Mouse (Mus musculus): ENCODE data around the gene Washc2.
A peak's percentile ranks its signal among the peaks of the same experiment; 100 is the strongest.
"Not testable (repeated sequence)": the region's sequence is repeated elsewhere in the genome, so short reads cannot be mapped to it uniquely, and the experiment has no call there.

Washc2 gene

GRCm38 (mm10) chr6:116207729-116208534 is at the start of gene Washc2:
Gene Washc2 (plus strand): TSS chr6:116208038.
- peak; percentile 98 for DNase-seq (ENCODE audit: low read depth, low spot score)

- no peak for DNase-seq (ENCODE audit: low read depth, low spot score)
Observed at GRCm38 (mm10) chr6:116166383-116166782, 41.5 kb upstream of the Washc2 start.

GRCm38 (mm10) chr6:116173511-116174099 is 34.2 kb upstream of the Washc2 start:
- DNase-seq (ENCODE audit: low read depth, low spot score): not testable (repeated sequence)

- DNase-seq (ENCODE audit: low read depth, low spot score): no peak
Observed at GRCm38 (mm10) chr6:116178376-116178775, 29.5 kb upstream of the Washc2 start.

- DNase-seq (ENCODE audit: low read depth, low spot score): no peak
Observed at GRCm38 (mm10) chr6:116180731-116181130, 27.1 kb upstream of the Washc2 start.

- DNase-seq (ENCODE audit: low read depth, low spot score): no peak
Observed at GRCm38 (mm10) chr6:116183509-116183908, 24.3 kb upstream of the Washc2 start.

GRCm38 (mm10) chr6:116186485-116186884 is 21.4 kb upstream of the Washc2 start:
- DNase-seq (ENCODE audit: low read depth, low spot score): no peak

GRCm38 (mm10) chr6:116189417-116189816 is 18.4 kb upstream of the Washc2 start:
- no peak for DNase-seq (ENCODE audit: low read depth, low spot score)

- peak; percentile 14 for DNase-seq (ENCODE audit: low read depth, low spot score)
Observed at GRCm38 (mm10) chr6:116192809-116193311, 15.0 kb upstream of the Washc2 start.

- DNase-seq (ENCODE audit: low read depth, low spot score): peak; percentile 97
Observed at GRCm38 (mm10) chr6:116193394-116194393, 14.1 kb upstream of the Washc2 start, which contains the start of gene Tmcc1. Gene Tmcc1 (minus strand): TSS chr6:116193486.

- DNase-seq (ENCODE audit: low read depth, low spot score): peak; percentile 40
Observed at GRCm38 (mm10) chr6:116195811-116196210, 12.0 kb upstream of the Washc2 start.

GRCm38 (mm10) chr6:116198173-116198572 is 9.7 kb upstream of the Washc2 start:
- DNase-seq (ENCODE audit: low read depth, low spot score): peak; percentile 42

GRCm38 (mm10) chr6:116199682-116200081 is 8.2 kb upstream of the Washc2 start:
- no peak for DNase-seq (ENCODE audit: low read depth, low spot score)

GRCm38 (mm10) chr6:116227767-116228166 is 19.9 kb downstream of the Washc2 start:
- no peak for DNase-seq (ENCODE audit: low read depth, low spot score)

GRCm38 (mm10) chr6:116228785-116229525 is 21.1 kb downstream of the Washc2 start:
- DNase-seq (ENCODE audit: low read depth, low spot score): peak; percentile 40

- DNase-seq (ENCODE audit: low read depth, low spot score): not testable (repeated sequence)
Observed at GRCm38 (mm10) chr6:116234821-116235220, 27.0 kb downstream of the Washc2 start.

GRCm38 (mm10) chr6:116235336-116235735 is 27.5 kb downstream of the Washc2 start:
- DNase-seq (ENCODE audit: low read depth, low spot score): no peak

- DNase-seq (ENCODE audit: low read depth, low spot score): no peak
Observed at GRCm38 (mm10) chr6:116238083-116238482, 30.2 kb downstream of the Washc2 start.

- no peak for DNase-seq (ENCODE audit: low read depth, low spot score)
Observed at GRCm38 (mm10) chr6:116240371-116240770, 32.5 kb downstream of the Washc2 start.

- DNase-seq (ENCODE audit: low read depth, low spot score): no peak
Observed at GRCm38 (mm10) chr6:116259649-116260048, 51.8 kb downstream of the Washc2 start.

GRCm38 (mm10) chr6:116260481-116260880 is 52.6 kb downstream of the Washc2 start:
- DNase-seq (ENCODE audit: low read depth, low spot score): no peak
